Mouse (Mus musculus): Measurements from ENCODE around the gene Uqcr10. TPM values are rescaled to one million over a fixed set of nuclear protein-coding genes. Genes with fewer than 3 reads are reported as not detected.
A peak's percentile ranks its signal among the peaks of the same experiment; 100 is the strongest.

Uqcr10 gene
- polyA plus RNA-seq, 1 experiment from 2014 or later: 816 TPM

- H3K4me3 ChIP-seq (ENCODE audit: low read depth, low read length): no peak overlapping the region
- ATAC-seq (ENCODE audit: low read depth): no peak
- 93% methylated on average over 16 of the region's 16 CpGs for WGBS
- H3K27me3 ChIP-seq (replicated peaks; ENCODE audit: control insufficient read depth, insufficient read depth, low read length): peaks cover 10% of the 10 kb centered on the region
- H3K9ac ChIP-seq (ENCODE audit: low read depth, low read length): no peak overlapping the region
- H3K27ac ChIP-seq (replicated peaks; ENCODE audit: low read depth, low read length): no peak overlapping the region
- no peak for DNase-seq (ENCODE audit: low spot score)
- no peak overlapping the region for H3K4me2 ChIP-seq (ENCODE audit: low read depth, low read length)
- no peaks in the 10 kb centered on the region for H3K4me1 ChIP-seq (ENCODE audit: control insufficient read depth, insufficient read depth, low read length)
- H3K36me3 ChIP-seq (ENCODE audit: control insufficient read depth, insufficient read depth, low read length): 0 out of 2 replicates have a peak, but pooled peaks cover 3% of the 10 kb centered on the region
- no peaks in the 10 kb centered on the region for H3K9me3 ChIP-seq (ENCODE audit: control insufficient read depth, low read length)
These were observed 34.6 kb upstream of the Uqcr10 start for GRCm38 (mm10) chr11:4738719-4739118.

GRCm38 (mm10) chr11:4737682-4738081 is 33.5 kb upstream of the Uqcr10 start:
- no peak for DNase-seq (ENCODE audit: low spot score)
- no peak for ATAC-seq (ENCODE audit: low read depth)
- H3K9ac ChIP-seq (ENCODE audit: low read depth, low read length): no peak overlapping the region
- 81% methylated on average over 10 of the region's 10 CpGs for WGBS
- H3K4me1 ChIP-seq (ENCODE audit: control insufficient read depth, insufficient read depth, low read length): no peaks in the 10 kb centered on the region
- no peak overlapping the region for H3K4me2 ChIP-seq (ENCODE audit: low read depth, low read length)
- no peak overlapping the region for H3K27ac ChIP-seq (replicated peaks; ENCODE audit: low read depth, low read length)
- no peak overlapping the region for H3K4me3 ChIP-seq (ENCODE audit: low read depth, low read length)
- 0 out of 2 replicates have a peak, but pooled peaks cover 3% of the 10 kb centered on the region for H3K36me3 ChIP-seq (ENCODE audit: control insufficient read depth, insufficient read depth, low read length)
- H3K27me3 ChIP-seq (replicated peaks; ENCODE audit: control insufficient read depth, insufficient read depth, low read length): no peaks in the 10 kb centered on the region
- H3K9me3 ChIP-seq (ENCODE audit: control insufficient read depth, low read length): no peaks in the 10 kb centered on the region

GRCm38 (mm10) chr11:4736355-4736754 is 32.2 kb upstream of the Uqcr10 start:
- H3K9ac ChIP-seq (ENCODE audit: low read depth, low read length): no peak overlapping the region
- no peaks in the 10 kb centered on the region for H3K9me3 ChIP-seq (ENCODE audit: control insufficient read depth, low read length)
- H3K27me3 ChIP-seq (replicated peaks; ENCODE audit: control insufficient read depth, insufficient read depth, low read length): no peaks in the 10 kb centered on the region
- H3K4me2 ChIP-seq (ENCODE audit: low read depth, low read length): no peak overlapping the region
- H3K4me1 ChIP-seq (ENCODE audit: control insufficient read depth, insufficient read depth, low read length): no peaks in the 10 kb centered on the region
- H3K36me3 ChIP-seq (ENCODE audit: control insufficient read depth, insufficient read depth, low read length): 0 out of 2 replicates have a peak, but pooled peaks cover 3% of the 10 kb centered on the region
- H3K27ac ChIP-seq (replicated peaks; ENCODE audit: low read depth, low read length): no peak overlapping the region
- DNase-seq (ENCODE audit: low spot score): no peak
- ATAC-seq (ENCODE audit: low read depth): no peak
- WGBS: 36% methylated on average over 6 of the region's 6 CpGs
- no peak overlapping the region for H3K4me3 ChIP-seq (ENCODE audit: low read depth, low read length)

- 37% methylated on average over 12 of the region's 12 CpGs for WGBS
- no peaks in the 10 kb centered on the region for H3K4me1 ChIP-seq (ENCODE audit: control insufficient read depth, insufficient read depth, low read length)
- H3K9me3 ChIP-seq (ENCODE audit: control insufficient read depth, low read length): no peaks in the 10 kb centered on the region
- no peak overlapping the region for H3K4me3 ChIP-seq (ENCODE audit: low read depth, low read length)
- H3K36me3 ChIP-seq (ENCODE audit: control insufficient read depth, insufficient read depth, low read length): 0 out of 2 replicates have a peak, but pooled peaks cover 3% of the 10 kb centered on the region
- H3K4me2 ChIP-seq (ENCODE audit: low read depth, low read length): no peak overlapping the region
- ATAC-seq (ENCODE audit: low read depth) (no peak), DNase-seq (ENCODE audit: low spot score) (no peak)
- no peak overlapping the region for H3K9ac ChIP-seq (ENCODE audit: low read depth, low read length)
- H3K27me3 ChIP-seq (replicated peaks; ENCODE audit: control insufficient read depth, insufficient read depth, low read length): no peaks in the 10 kb centered on the region
- no peak overlapping the region for H3K27ac ChIP-seq (replicated peaks; ENCODE audit: low read depth, low read length)
These were observed 30.0 kb upstream of the Uqcr10 start for GRCm38 (mm10) chr11:4734179-4734578.

GRCm38 (mm10) chr11:4731781-4732180 is 27.6 kb upstream of the Uqcr10 start:
- Histone ChIP-seq H3K27me3 (replicated peaks; ENCODE audit: control insufficient read depth, insufficient read depth, low read length) (no peaks in the 10 kb centered on the region), H3K36me3 (ENCODE audit: control insufficient read depth, insufficient read depth, low read length) (no peaks in the 10 kb centered on the region), H3K27ac (replicated peaks; ENCODE audit: low read depth, low read length) (no peak overlapping the region), H3K4me1 (ENCODE audit: control insufficient read depth, insufficient read depth, low read length) (no peaks in the 10 kb centered on the region), H3K4me2 (ENCODE audit: low read depth, low read length) (no peak overlapping the region), H3K9ac (ENCODE audit: low read depth, low read length) (no peak overlapping the region), H3K9me3 (ENCODE audit: control insufficient read depth, low read length) (no peaks in the 10 kb centered on the region), H3K4me3 (ENCODE audit: low read depth, low read length) (no peak overlapping the region)
- 66% methylated on average over 6 of the region's 7 CpGs for WGBS
- DNase-seq (ENCODE audit: low spot score) (no peak), ATAC-seq (ENCODE audit: low read depth) (no peak)

- no peak for DNase-seq (ENCODE audit: low spot score)
- H3K4me2 ChIP-seq (ENCODE audit: low read depth, low read length): no peak overlapping the region
- no peak overlapping the region for H3K4me3 ChIP-seq (ENCODE audit: low read depth, low read length)
- no peak for ATAC-seq (ENCODE audit: low read depth)
- H3K4me1 ChIP-seq (ENCODE audit: control insufficient read depth, insufficient read depth, low read length): no peaks in the 10 kb centered on the region
- H3K27ac ChIP-seq (replicated peaks; ENCODE audit: low read depth, low read length): no peak overlapping the region
- H3K27me3 ChIP-seq (replicated peaks; ENCODE audit: control insufficient read depth, insufficient read depth, low read length): no peaks in the 10 kb centered on the region
- 72% methylated on average over 5 of the region's 5 CpGs for WGBS
- no peaks in the 10 kb centered on the region for H3K9me3 ChIP-seq (ENCODE audit: control insufficient read depth, low read length)
- no peak overlapping the region for H3K9ac ChIP-seq (ENCODE audit: low read depth, low read length)
- H3K36me3 ChIP-seq (ENCODE audit: control insufficient read depth, insufficient read depth, low read length): no peaks in the 10 kb centered on the region
These were observed 26.8 kb upstream of the Uqcr10 start for GRCm38 (mm10) chr11:4730913-4731312.

GRCm38 (mm10) chr11:4730096-4730495 is 26.0 kb upstream of the Uqcr10 start:
- Histone ChIP-seq H3K9ac (ENCODE audit: low read depth, low read length) (0 out of 2 replicates have a peak overlapping the region, but pooled peaks have one; percentile 19), H3K4me2 (ENCODE audit: low read depth, low read length) (no peak overlapping the region), H3K27me3 (replicated peaks; ENCODE audit: control insufficient read depth, insufficient read depth, low read length) (no peaks in the 10 kb centered on the region), H3K4me1 (ENCODE audit: control insufficient read depth, insufficient read depth, low read length) (no peaks in the 10 kb centered on the region), H3K36me3 (ENCODE audit: control insufficient read depth, insufficient read depth, low read length) (no peaks in the 10 kb centered on the region), H3K27ac (replicated peaks; ENCODE audit: low read depth, low read length) (no peak overlapping the region), H3K4me3 (ENCODE audit: low read depth, low read length) (no peak overlapping the region), H3K9me3 (ENCODE audit: control insufficient read depth, low read length) (no peaks in the 10 kb centered on the region)
- WGBS: 68% methylated on average over 6 of the region's 6 CpGs
- no peak for DNase-seq (ENCODE audit: low spot score)
- peak; percentile 30; the same call in 1 of the 2 replicates for ATAC-seq (ENCODE audit: low read depth)

- H3K27ac ChIP-seq (replicated peaks; ENCODE audit: low read depth, low read length): no peak overlapping the region
- DNase-seq (ENCODE audit: low spot score) (peak; percentile 70), ATAC-seq (ENCODE audit: low read depth) (peak; percentile 19; the same call in 1 of the 2 replicates)
- H3K4me3 ChIP-seq (ENCODE audit: low read depth, low read length): no peak overlapping the region
- H3K9me3 ChIP-seq (ENCODE audit: control insufficient read depth, low read length): no peaks in the 10 kb centered on the region
- 0 out of 2 replicates have a peak overlapping the region, but pooled peaks have one; percentile 19 for H3K9ac ChIP-seq (ENCODE audit: low read depth, low read length)
- WGBS: 54% methylated on average over 10 of the region's 12 CpGs
- H3K36me3 ChIP-seq (ENCODE audit: control insufficient read depth, insufficient read depth, low read length): no peaks in the 10 kb centered on the region; the same call in 1 of the 2 replicates
- H3K27me3 ChIP-seq (replicated peaks; ENCODE audit: control insufficient read depth, insufficient read depth, low read length): no peaks in the 10 kb centered on the region
- no peaks in the 10 kb centered on the region for H3K4me1 ChIP-seq (ENCODE audit: control insufficient read depth, insufficient read depth, low read length)
- H3K4me2 ChIP-seq (ENCODE audit: low read depth, low read length): no peak overlapping the region
These were observed 25.5 kb upstream of the Uqcr10 start for GRCm38 (mm10) chr11:4729603-4730002.

- H3K4me1 ChIP-seq (ENCODE audit: control insufficient read depth, insufficient read depth, low read length): no peaks in the 10 kb centered on the region; the same call in 1 of the 2 replicates
- no peak overlapping the region for H3K4me3 ChIP-seq (ENCODE audit: low read depth, low read length)
- peaks cover 16% of the 10 kb centered on the region for H3K36me3 ChIP-seq (ENCODE audit: control insufficient read depth, insufficient read depth, low read length)
- no peak overlapping the region for H3K9ac ChIP-seq (ENCODE audit: low read depth, low read length)
- WGBS: 85% methylated on average over 8 of the region's 8 CpGs
- DNase-seq (ENCODE audit: low spot score) (no peak), ATAC-seq (ENCODE audit: low read depth) (no peak)
- no peaks in the 10 kb centered on the region for H3K9me3 ChIP-seq (ENCODE audit: control insufficient read depth, low read length)
- no peak overlapping the region for H3K27ac ChIP-seq (replicated peaks; ENCODE audit: low read depth, low read length)
- H3K27me3 ChIP-seq (replicated peaks; ENCODE audit: control insufficient read depth, insufficient read depth, low read length): no peaks in the 10 kb centered on the region
- H3K4me2 ChIP-seq (ENCODE audit: low read depth, low read length): no peak overlapping the region
These were observed 17.6 kb upstream of the Uqcr10 start for GRCm38 (mm10) chr11:4721728-4722127.

Measured in embryonic facial prominence, embryonic 14.5 days (tissue).